Mouse (Mus musculus) testis, postnatal 14 days (tissue): ENCODE measurements at regions not wholly inside any gene's neighbourhood (a gene's known extent, or its start where the extent isn't known, plus 50 kb on each side); places are given as distances from the start of the nearest gene placed in this dataset.
A peak's percentile ranks its signal among the peaks of the same experiment; 100 is the strongest.

Experiments
- DNase-seq: peaks from one replicate; pipeline ENCODE4 v3.0.0; 2021; ENCODE audit warnings: low spot score

- DNase-seq: no peak
Observed at GRCm38 (mm10) chr6:78599751-78600150, 131.1 kb upstream of the Reg3g start.

GRCm38 (mm10) chr6:78570000-78570597, 101.4 kb upstream of the Reg3g start:
- DNase-seq: no peak

GRCm38 (mm10) chr6:78553008-78553698, 84.5 kb upstream of the Reg3g start:
- no peak for DNase-seq

GRCm38 (mm10) chr6:78552353-78552698, 83.7 kb upstream of the Reg3g start:
- DNase-seq: no peak

- no peak for DNase-seq
Observed at GRCm38 (mm10) chr6:78551666-78552352, 83.1 kb upstream of the Reg3g start.

GRCm38 (mm10) chr6:78548476-78548875, 79.8 kb upstream of the Reg3g start:
- DNase-seq: no peak

- no peak for DNase-seq
Observed at GRCm38 (mm10) chr6:78547721-78548120, 79.0 kb upstream of the Reg3g start.

- DNase-seq: peak; percentile 9
Observed at GRCm38 (mm10) chr6:78544238-78544637, 75.6 kb upstream of the Reg3g start.

GRCm38 (mm10) chr6:78537476-78537875, 68.8 kb upstream of the Reg3g start:
- no peak for DNase-seq

GRCm38 (mm10) chr6:78526986-78527762, 58.5 kb upstream of the Reg3g start:
- DNase-seq: no peak
